Comparison of ENCODE assay signal across 25 mouse cellular contexts in the genomic region with DNA sequence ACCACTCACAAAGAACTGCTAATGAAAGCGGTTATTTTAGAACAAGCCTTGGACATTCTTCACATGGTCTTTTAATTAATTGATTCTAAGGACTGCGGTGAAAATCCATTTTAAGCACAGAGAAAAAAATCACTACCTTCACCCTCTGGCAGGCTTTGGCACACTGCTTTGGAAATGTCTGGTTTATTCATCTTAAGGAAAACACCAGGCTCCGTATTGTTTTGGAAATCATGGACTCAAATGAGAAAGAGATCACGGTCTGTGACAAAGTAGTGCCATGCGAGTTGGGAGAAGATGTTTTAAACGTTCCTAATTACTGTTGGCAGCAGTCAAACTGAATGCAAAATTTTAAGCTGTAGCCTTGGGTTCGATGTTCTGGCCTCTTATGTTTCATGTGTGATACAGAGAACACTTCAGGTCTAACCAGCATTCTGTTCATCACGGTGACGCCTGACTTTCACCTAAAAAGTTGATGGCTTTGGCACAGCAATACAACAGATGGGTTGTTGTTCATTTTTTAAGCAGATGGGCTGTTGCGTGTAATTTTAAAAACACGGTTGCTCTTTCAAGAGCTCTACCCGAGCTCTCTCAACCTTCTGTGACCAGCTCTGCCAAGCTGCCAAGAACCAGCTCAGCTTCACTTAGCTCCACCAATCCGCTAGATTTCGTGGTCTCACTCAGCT.
A peak's percentile ranks its signal among the peaks of the same experiment; 100 is the strongest.
DNase-seq lines count a peak whose midpoint lies in the region; ATAC-seq lines count a peak whose summit lies in the region.
"Had no signal": no experiment of that assay in that cellular context is flagged by ENCODE, and none has a peak within 500 bp of the region (broad histone marks: within the 10 kb centered on the region; RNA-seq: fewer than 3 reads in every experiment).

No protein-coding gene starts in this region.

- no peak overlapping the region for H3K9ac ChIP-seq in forebrain, embryonic 13.5 days
- H3K9ac ChIP-seq in forebrain, embryonic 11.5 days (ENCODE audit: low read length), result no peak overlapping the region
- H3K9ac ChIP-seq: heart, embryonic 13.5 days; hindbrain, embryonic 13.5 days; neural tube, embryonic 13.5 days; stomach, embryonic 15.5 days had no signal

- no peak for DNase-seq in forebrain, embryonic 11.5 days (ENCODE audit: low spot score)
- DNase-seq in Muller cell, postnatal 12 days (ENCODE audit: inconsistent ontology term), result peak; percentile 49
- DNase-seq in brain, embryonic 18.5 days (ENCODE audit: low read depth, low spot score), result peak; percentile 28
- peak; percentile 54 for DNase-seq in layer of hippocampus, adult 9-11 months
- no peak for DNase-seq in lung, postnatal 10 days
- no peak for DNase-seq in spleen, postnatal 14 days (ENCODE audit: low spot score in 2 of 2)
- DNase-seq: adrenal gland, adult 8-10 months; cerebellum, postnatal 36 days; gastrocnemius, postnatal 10 days; heart, adult 11 months; kidney, adult 11 months; kidney, postnatal 4 days; right cerebral cortex, postnatal 4 days; thymus, postnatal 25 days had no signal

- H3K27ac ChIP-seq in forebrain, embryonic 13.5 days, result no peak overlapping the region
- H3K27ac ChIP-seq in forebrain, embryonic 11.5 days (ENCODE audit: low read depth, low read length), result no peak overlapping the region
- H3K27ac ChIP-seq: heart, embryonic 13.5 days; hindbrain, embryonic 13.5 days; midbrain, embryonic 10.5 days; neural tube, embryonic 13.5 days; stomach, embryonic 15.5 days had no signal

- peak; percentile 92 for ATAC-seq in forebrain, embryonic 13.5 days
- no peak for ATAC-seq in forebrain, embryonic 11.5 days (replicated peaks; ENCODE audit: low FRiP score)
- ATAC-seq: lung, postnatal 0 days; midbrain, embryonic 16.5 days had no signal

- no peaks in the 10 kb centered on the region for H3K27me3 ChIP-seq in forebrain, embryonic 13.5 days
- no peaks in the 10 kb centered on the region for H3K27me3 ChIP-seq in forebrain, embryonic 11.5 days (ENCODE audit: control insufficient read depth, insufficient read depth, low read length)
- H3K27me3 ChIP-seq: CH12.LX; heart, embryonic 13.5 days; hindbrain, embryonic 13.5 days; neural tube, embryonic 13.5 days; stomach, embryonic 15.5 days had no signal

- no peaks in the 10 kb centered on the region for H3K9me3 ChIP-seq in forebrain, embryonic 13.5 days (replicated peaks)
- no peaks in the 10 kb centered on the region for H3K9me3 ChIP-seq in forebrain, embryonic 11.5 days (ENCODE audit: control insufficient read depth, low read length)
- H3K9me3 ChIP-seq: heart, embryonic 13.5 days; hindbrain, embryonic 13.5 days; midbrain, embryonic 10.5 days; neural tube, embryonic 13.5 days; stomach, embryonic 15.5 days had no signal

- 0 out of 2 replicates have a peak, but pooled peaks cover 8% of the 10 kb centered on the region for H3K4me1 ChIP-seq in forebrain, embryonic 13.5 days
- H3K4me1 ChIP-seq in forebrain, embryonic 11.5 days (replicated peaks; ENCODE audit: control insufficient read depth, insufficient read depth, low read length), result no peaks in the 10 kb centered on the region
- H3K4me1 ChIP-seq: heart, embryonic 13.5 days; hindbrain, embryonic 13.5 days; midbrain, embryonic 10.5 days; neural tube, embryonic 13.5 days; stomach, embryonic 15.5 days had no signal

- 63% methylated on average over 14 of the region's 14 CpGs for WGBS in forebrain, embryonic 13.5 days
- 83% methylated on average over 14 of the region's 14 CpGs for WGBS in forebrain, embryonic 11.5 days

- H3K36me3 ChIP-seq in forebrain, embryonic 13.5 days (ENCODE audit: poor library complexity, severe bottlenecking), result no peaks in the 10 kb centered on the region
- no peaks in the 10 kb centered on the region for H3K36me3 ChIP-seq in forebrain, embryonic 11.5 days (ENCODE audit: control insufficient read depth, insufficient read depth, low read length)
- H3K36me3 ChIP-seq: G1E; heart, embryonic 13.5 days; hindbrain, embryonic 13.5 days; midbrain, embryonic 10.5 days; neural tube, embryonic 13.5 days; stomach, embryonic 15.5 days had no signal

- no peak overlapping the region for H3K4me2 ChIP-seq in forebrain, embryonic 13.5 days
- no peak overlapping the region for H3K4me2 ChIP-seq in forebrain, embryonic 11.5 days (ENCODE audit: low read depth, low read length, severe bottlenecking)
- H3K4me2 ChIP-seq: heart, embryonic 13.5 days; hindbrain, embryonic 13.5 days; neural tube, embryonic 13.5 days; stomach, embryonic 15.5 days had no signal

- H3K4me3 ChIP-seq in forebrain, embryonic 13.5 days, result no peak overlapping the region
- H3K4me3 ChIP-seq in forebrain, embryonic 11.5 days (ENCODE audit: low read depth, low read length), result no peak overlapping the region
- H3K4me3 ChIP-seq: heart, embryonic 13.5 days; hindbrain, embryonic 13.5 days; midbrain, embryonic 10.5 days; myocyte; neural tube, embryonic 13.5 days; stomach, embryonic 15.5 days had no signal

Comparison
In these comparisons a context has a peak if more than half of its experiments do, and no peak if none do; other contexts are left out.
1. DNase-seq: peak in Muller cell, postnatal 12 days (single experiment), brain, embryonic 18.5 days (single experiment) and layer of hippocampus, adult 9-11 months (single experiment); none in forebrain, embryonic 11.5 days (single experiment), lung, postnatal 10 days (single experiment) and spleen, postnatal 14 days (0 of 2).